Mouse (Mus musculus) ES-E14 (cell line): ENCODE data around the gene Pigw. TPM values are rescaled to one million over a fixed set of nuclear protein-coding genes. Genes with fewer than 3 reads are reported as not detected.

Experiments
- DNase-seq: peaks from one replicate; pipeline ENCODE4 v3.0.0-alpha.2; 2013; ENCODE audit warnings: low read depth, low spot score
- H3K27ac ChIP-seq: 2 replicates; pipeline ENCODE4 v1.5.1; 2012; ENCODE audit warnings: low read depth, mild to moderate bottlenecking, low read length, moderate library complexity, mixed read lengths; ENCODE audit not compliant: poor library complexity, insufficient read depth, severe bottlenecking
- H3K36me3 ChIP-seq: 2 replicates; pipeline ENCODE4 v1.6.1; 2012; ENCODE audit warnings: mild to moderate bottlenecking, low read length, moderate library complexity, mixed read lengths; ENCODE audit not compliant: control insufficient read depth, poor library complexity, insufficient read depth, severe bottlenecking
- H3K4me1 ChIP-seq, 2 experiments: fragments of 150-350 bp in 1 of 2; sonication (generic) in 1 of 2; 2 replicates each; pipeline ENCODE4 v1.6.1; 2012; ENCODE audit warnings: low read length in 2 of 2, mild to moderate bottlenecking in 1 of 2, mixed read lengths in 1 of 2; ENCODE audit not compliant: control insufficient read depth in 2 of 2, insufficient read depth in 2 of 2, poor library complexity in 1 of 2
- H3K4me3 ChIP-seq, 2 experiments: fragments of 150-350 bp in 1 of 2; sonication (generic) in 1 of 2; 2 replicates each; pipeline ENCODE4 v1.5.1; 2012; ENCODE audit warnings: low read length in 2 of 2, low read depth in 1 of 2, mild to moderate bottlenecking in 1 of 2, mixed read lengths in 1 of 2; ENCODE audit not compliant: insufficient read depth in 1 of 2, poor library complexity in 1 of 2, severe bottlenecking in 1 of 2
- H3K9ac ChIP-seq: 2 replicates; pipeline ENCODE4 v1.6.1; 2012; ENCODE audit warnings: low read depth, mild to moderate bottlenecking, low read length, mixed read lengths; ENCODE audit not compliant: poor library complexity, insufficient read depth, severe bottlenecking
- H3K9me3 ChIP-seq: fragments of 150-350 bp; sonication (generic); 2 replicates; pipeline ENCODE4 v1.6.1; 2012; ENCODE audit warnings: low read depth, mild to moderate bottlenecking, low read length; ENCODE audit not compliant: control insufficient read depth, insufficient read depth
- CHD2 ChIP-seq: IDR thresholded peaks from 2 replicates; pipeline ENCODE4 v1.6.1; 2014; ENCODE audit warnings: mild to moderate bottlenecking, low read depth, low read length, inconsistent platforms
- HCFC1 ChIP-seq: IDR thresholded peaks from 2 replicates; pipeline ENCODE4 v1.6.1; 2012; ENCODE audit warnings: low read length, inconsistent platforms, borderline replicate concordance; ENCODE audit not compliant: insufficient read depth
- MAFK ChIP-seq: IDR thresholded peaks from 2 replicates; pipeline ENCODE4 v1.6.1; 2014; ENCODE audit warnings: mild to moderate bottlenecking, low read depth, low read length, inconsistent platforms; ENCODE audit not compliant: insufficient read depth
- ZC3H11A ChIP-seq: IDR thresholded peaks from 2 replicates; pipeline ENCODE4 v1.6.1; 2012; ENCODE audit warnings: low read depth, mild to moderate bottlenecking, inconsistent platforms, low read length, borderline replicate concordance
- ZNF384 ChIP-seq: IDR thresholded peaks from 2 replicates; pipeline ENCODE4 v1.6.1; 2012; ENCODE audit warnings: low read depth, low read length, inconsistent platforms
- in situ Hi-C, 2 experiments: fragments of 600-800 bp; cut with MboI; formaldehyde crosslinking; loops; one replicate each; pipeline ENCODE4 v1.15.1; 2025; ENCODE audit warnings: low sequenced_read_pairs in 2 of 2, inconsistent platforms in 1 of 2; ENCODE audit not compliant: unreplicated experiment in 2 of 2
- total RNA-seq: library from RNA; depleted of rRNA; stranded (reverse); fragments of 300-350 nt; gene quantifications from 2 replicates; pipeline ENCODE4 v1.2.3, GENCODE M21; 2012

Gene Pigw
- total RNA-seq, 1 experiment: 7.7 TPM

DNA sequence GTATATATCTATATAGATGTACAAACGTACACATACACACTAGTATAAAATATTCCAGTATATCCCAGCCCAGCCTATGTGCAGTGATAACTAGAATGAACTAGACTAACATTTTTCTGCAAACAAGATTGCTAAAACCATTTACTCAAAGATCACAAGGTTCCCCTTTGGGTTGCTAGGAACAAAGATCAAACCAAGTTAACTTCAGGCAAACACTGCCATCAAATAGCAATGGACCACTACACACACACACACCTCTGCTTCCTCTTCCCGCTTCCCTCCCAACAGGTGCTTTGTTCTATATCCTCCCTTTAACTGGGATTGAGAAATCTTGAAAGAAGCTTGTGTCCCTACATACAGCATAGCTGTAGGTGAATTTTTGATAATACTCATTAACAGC is 12.5 kb downstream of the Pigw start:
- H3K4me3 ChIP-seq: no peak overlapping the region; a peak in 1 of 4 replicates
- no peak overlapping the region for H3K27ac ChIP-seq
- TF ChIP-seq ZC3H11A: no peak
- TF ChIP-seq CHD2: no peak
- TF ChIP-seq ZNF384: no peak
- TF ChIP-seq MAFK: no peak
- no peak for TF ChIP-seq HCFC1
- H3K36me3 ChIP-seq: no peaks in the 10 kb centered on the region; the same call in 1 of the 2 replicates
- in situ Hi-C loops: no loop called here
- DNase-seq: no peak
- no peak overlapping the region for H3K9ac ChIP-seq
- H3K9me3 ChIP-seq: no peaks in the 10 kb centered on the region
- H3K4me1 ChIP-seq: peaks cover 2 to 7% of the 10 kb centered on the region in 2 experiments; a peak in 3 of 4 replicates

DNA sequence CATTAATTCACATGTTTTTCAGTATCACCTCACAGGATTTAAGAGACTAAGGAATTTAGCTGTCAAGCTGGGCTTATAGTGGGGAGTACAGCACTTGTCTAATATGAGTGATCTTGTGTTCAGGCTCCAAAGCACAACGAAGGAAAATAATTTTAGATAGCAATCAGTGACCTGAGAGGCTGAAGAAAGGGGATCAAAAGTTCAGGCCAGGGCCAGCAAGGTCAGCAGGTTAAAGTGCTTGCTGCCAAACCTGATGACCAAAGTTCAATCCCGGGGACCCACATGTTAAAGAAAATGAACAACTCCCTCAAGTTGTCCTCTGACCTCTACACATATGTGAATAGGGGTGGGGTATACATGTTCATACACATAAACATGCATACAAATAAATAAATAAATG is 14.8 kb downstream of the Pigw start:
- in situ Hi-C loops: no loop called here
- TF ChIP-seq MAFK (no peak), HCFC1 (no peak), CHD2 (no peak), ZNF384 (no peak), ZC3H11A (no peak)
- Histone ChIP-seq H3K36me3 (no peaks in the 10 kb centered on the region; the same call in 1 of the 2 replicates), H3K27ac (no peak overlapping the region), H3K9ac (no peak overlapping the region), H3K4me1 (peaks cover 2 to 4% of the 10 kb centered on the region in 2 experiments; a peak in 3 of 4 replicates), H3K9me3 (no peaks in the 10 kb centered on the region), H3K4me3 (no peak overlapping the region)
- no peak for DNase-seq

DNA sequence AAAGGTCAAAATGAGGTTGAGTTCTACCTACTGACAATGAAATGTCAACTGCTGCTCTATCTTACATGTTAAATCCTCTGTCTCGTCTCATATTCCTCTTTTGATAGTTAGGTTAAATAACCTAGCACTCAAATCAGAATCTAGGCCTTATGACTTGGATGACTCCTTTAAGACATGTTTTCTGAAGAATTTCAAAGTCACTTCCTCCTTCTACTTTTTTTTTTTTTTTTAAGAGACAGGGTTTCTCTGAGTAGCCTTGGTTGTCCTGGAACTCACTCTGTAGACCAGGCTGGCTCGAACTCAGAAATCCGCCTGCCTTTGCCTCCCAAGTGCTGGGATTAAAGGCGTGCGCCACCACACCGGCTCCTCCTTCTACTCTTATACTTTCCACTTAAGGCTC is 24.8 kb downstream of the Pigw start:
- Histone ChIP-seq H3K4me1 (no peaks in the 10 kb centered on the region), H3K9me3 (no peaks in the 10 kb centered on the region), H3K27ac (no peak overlapping the region), H3K9ac (no peak overlapping the region), H3K4me3 (no peak overlapping the region), H3K36me3 (peaks cover 2% of the 10 kb centered on the region; the same call in 1 of the 2 replicates)
- TF ChIP-seq ZNF384 (no peak), HCFC1 (no peak), MAFK (no peak), CHD2 (no peak), ZC3H11A (no peak)
- no peak for DNase-seq
- in situ Hi-C loops: no loop called here

DNA sequence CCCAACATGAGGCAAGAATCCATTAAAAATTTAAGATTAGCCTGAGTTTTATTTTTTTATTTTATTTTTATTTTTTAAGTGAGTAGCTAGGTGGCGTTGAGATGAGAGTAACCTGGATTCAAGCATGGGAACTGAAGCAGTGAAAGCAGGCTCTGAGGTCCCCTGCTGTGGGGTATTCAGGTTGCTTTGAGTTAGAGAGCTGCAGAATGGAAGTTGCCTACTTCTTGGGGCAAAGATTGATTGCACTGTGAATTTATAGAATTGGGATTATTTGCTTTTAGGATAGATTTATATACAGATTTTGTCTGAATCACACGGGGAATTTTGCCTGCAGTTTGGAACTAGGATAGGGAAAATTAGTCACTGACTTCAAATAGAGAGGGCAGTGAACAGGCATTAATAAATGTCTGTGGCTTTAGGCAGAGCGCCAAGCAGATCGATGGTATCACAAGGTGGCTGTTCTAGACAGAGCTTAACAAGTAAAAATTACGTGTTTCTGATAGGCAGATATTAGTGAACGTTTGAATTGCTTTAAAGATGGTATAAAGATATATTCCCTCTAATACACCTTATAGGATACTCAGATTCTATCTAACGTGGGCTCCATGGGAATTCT is 32.5 kb downstream of the Pigw start:
- Histone ChIP-seq H3K9me3 (no peaks in the 10 kb centered on the region), H3K9ac (peak overlapping the region; percentile 70; the same call in 1 of the 2 replicates), H3K4me1 (peaks cover 4% of the 10 kb centered on the region in 2 experiments; a peak in 3 of 4 replicates), H3K27ac (peak overlapping the region; percentile 98), H3K4me3 (0 out of 4 replicates have a peak overlapping the region, but pooled peaks of 1 of the 2 experiments have one; percentile 4), H3K36me3 (peaks cover 3% of the 10 kb centered on the region)
- in situ Hi-C loops: no loop called here
- DNase-seq: peak; percentile 60
- TF ChIP-seq HCFC1 (no peak), ZC3H11A (no peak), CHD2 (no peak), ZNF384 (no peak), MAFK (no peak)
